Mouse (Mus musculus) intestine, postnatal 0 days (tissue): ENCODE data around the gene Aup1. TPM values are rescaled to one million over a fixed set of nuclear protein-coding genes. Genes with fewer than 3 reads are reported as not detected.

Source experiments
- ATAC-seq: fragments of 200-750 bp; cut with Nextera tagmentation; 2 replicates; pipeline ENCODE4 v1.8.0; 2017; ENCODE audit warnings: mild to moderate bottlenecking, moderate TSS enrichment, moderate library complexity
- H3K27ac ChIP-seq: fragments of 300-500 bp; sonication (generic); 2 replicates; pipeline ENCODE4 v1.5.1; 2014; ENCODE audit warnings: mild to moderate bottlenecking, low read depth, low read length, moderate library complexity
- H3K27me3 ChIP-seq: fragments of 300-500 bp; sonication (generic); replicated peaks from 2 replicates; pipeline ENCODE4 v1.6.1; 2014; ENCODE audit warnings: low read length, mixed read lengths; ENCODE audit not compliant: control insufficient read depth, insufficient read depth
- H3K36me3 ChIP-seq: fragments of 300-500 bp; sonication (generic); 2 replicates; pipeline ENCODE4 v1.6.1; 2014; ENCODE audit warnings: mild to moderate bottlenecking, moderate library complexity; ENCODE audit not compliant: control insufficient read depth, insufficient read depth
- H3K4me1 ChIP-seq: fragments of 300-500 bp; sonication (generic); replicated peaks from 2 replicates; pipeline ENCODE4 v1.6.1; 2014; ENCODE audit warnings: antibody characterized with exemption, low read length, mixed read lengths; ENCODE audit not compliant: control insufficient read depth, insufficient read depth
- H3K4me2 ChIP-seq: fragments of 300-500 bp; sonication (generic); replicated peaks from 2 replicates; pipeline ENCODE4 v1.6.1; 2014; ENCODE audit warnings: low read depth, mild to moderate bottlenecking, moderate library complexity
- H3K4me3 ChIP-seq: fragments of 300-500 bp; sonication (generic); 2 replicates; pipeline ENCODE4 v1.5.1; 2014; ENCODE audit warnings: low read depth, low read length
- H3K9ac ChIP-seq: fragments of 300-500 bp; sonication (generic); 2 replicates; pipeline ENCODE4 v1.6.1; 2014; ENCODE audit warnings: mild to moderate bottlenecking, low read depth, low read length
- H3K9me3 ChIP-seq: fragments of 300-500 bp; sonication (generic); 2 replicates; pipeline ENCODE4 v1.6.1; 2016; ENCODE audit warnings: mixed run types; ENCODE audit not compliant: control insufficient read depth
- CTCF ChIP-seq: sonication (generic); IDR thresholded peaks from 2 replicates; pipeline ENCODE4 v1.5.1; 2016; ENCODE audit warnings: low read depth, mild to moderate bottlenecking, control low read depth, antibody characterized with exemption, moderate library complexity
- WGBS: fragments of 180-500 bp; shearing (Covaris S2); extraction: QIAGEN DNeasy Blood & Tissue Kit; methylation state at CpG from one replicate; pipeline ENCODE4 v1.1.7; 2014; 5-methylcytosine and 5-hydroxymethylcytosine counted together
- polyA plus RNA-seq: library from polyadenylated mRNA; unstranded; fragments of >200 nt; fragmentation: Nextera tagmentation; extraction: Ambion mirVana; gene quantifications from 2 replicates; pipeline ENCODE4 v1.2.1, GENCODE M21; 2015

Aup1 gene
- polyA plus RNA-seq, 1 experiment from 2014 or later = 191 TPM

GRCm38 (mm10) chr6:83027293-83027692, 27.0 kb upstream of the Aup1 start:
- Histone ChIP-seq H3K4me1 (no peaks in the 10 kb centered on the region), H3K4me2 (no peak overlapping the region), H3K9me3 (no peaks in the 10 kb centered on the region), H3K4me3 (no peak overlapping the region), H3K9ac (no peak overlapping the region), H3K27me3 (no peaks in the 10 kb centered on the region), H3K27ac (no peak overlapping the region), H3K36me3 (peaks cover 10% of the 10 kb centered on the region; the same call in 1 of the 2 replicates)
- 80% methylated on average over 8 of the region's 8 CpGs for WGBS
- ATAC-seq = no peak
- no peak for TF ChIP-seq CTCF

- Histone ChIP-seq H3K4me2 (no peak overlapping the region), H3K4me3 (no peak overlapping the region), H3K27me3 (no peaks in the 10 kb centered on the region), H3K9me3 (no peaks in the 10 kb centered on the region), H3K9ac (no peak overlapping the region), H3K27ac (no peak overlapping the region), H3K36me3 (peaks cover 10% of the 10 kb centered on the region; the same call in 1 of the 2 replicates), H3K4me1 (no peaks in the 10 kb centered on the region)
- no peak for ATAC-seq
- no peak for TF ChIP-seq CTCF
- 58% methylated on average over 7 of the region's 9 CpGs for WGBS
Observed at GRCm38 (mm10) chr6:83027706-83028105, 26.6 kb upstream of the Aup1 start.

GRCm38 (mm10) chr6:83029777-83030176, 24.5 kb upstream of the Aup1 start:
- Histone ChIP-seq H3K9me3 (no peaks in the 10 kb centered on the region), H3K4me2 (no peak overlapping the region), H3K36me3 (peaks cover 10% of the 10 kb centered on the region; the same call in 1 of the 2 replicates), H3K27ac (no peak overlapping the region), H3K9ac (no peak overlapping the region), H3K4me1 (no peaks in the 10 kb centered on the region), H3K4me3 (no peak overlapping the region), H3K27me3 (no peaks in the 10 kb centered on the region; the same call in 1 of the 2 replicates)
- TF ChIP-seq CTCF = no peak
- ATAC-seq = no peak
- 67% methylated on average over 10 of the region's 10 CpGs for WGBS

- no peak for ATAC-seq
- H3K4me3 ChIP-seq = no peak overlapping the region
- no peak overlapping the region for H3K4me2 ChIP-seq
- no peak overlapping the region for H3K9ac ChIP-seq
- H3K36me3 ChIP-seq = peaks cover 10% of the 10 kb centered on the region; the same call in 1 of the 2 replicates
- H3K4me1 ChIP-seq = no peaks in the 10 kb centered on the region
- no peaks in the 10 kb centered on the region for H3K9me3 ChIP-seq
- TF ChIP-seq CTCF = no peak
- no peak overlapping the region for H3K27ac ChIP-seq
- WGBS = 82% methylated on average over 7 of the region's 7 CpGs
- no peaks in the 10 kb centered on the region; the same call in 1 of the 2 replicates for H3K27me3 ChIP-seq
Observed at GRCm38 (mm10) chr6:83031111-83031510, 23.2 kb upstream of the Aup1 start.

- Histone ChIP-seq H3K27me3 (no peaks in the 10 kb centered on the region; the same call in 1 of the 2 replicates), H3K4me3 (peak overlapping the region; percentile 76), H3K4me2 (peak overlapping the region; percentile 90), H3K9ac (no peak overlapping the region), H3K4me1 (no peaks in the 10 kb centered on the region), H3K9me3 (no peaks in the 10 kb centered on the region), H3K27ac (no peak overlapping the region), H3K36me3 (peaks cover 10% of the 10 kb centered on the region; the same call in 1 of the 2 replicates)
- no peak for ATAC-seq
- TF ChIP-seq CTCF = no peak
- 62% methylated on average over 18 of the region's 18 CpGs for WGBS
Observed at GRCm38 (mm10) chr6:83031921-83032590, 22.3 kb upstream of the Aup1 start.

GRCm38 (mm10) chr6:83032769-83033191, 21.5 kb upstream of the Aup1 start:
- Histone ChIP-seq H3K27me3 (no peaks in the 10 kb centered on the region; the same call in 1 of the 2 replicates), H3K27ac (0 out of 2 replicates have a peak overlapping the region, but pooled peaks have one; percentile 5), H3K9me3 (no peaks in the 10 kb centered on the region), H3K4me1 (no peaks in the 10 kb centered on the region), H3K4me3 (peak overlapping the region; percentile 76), H3K9ac (peak overlapping the region; percentile 55), H3K4me2 (peak overlapping the region; percentile 90), H3K36me3 (peaks cover 10% of the 10 kb centered on the region; the same call in 1 of the 2 replicates)
- ATAC-seq = peak; percentile 52
- WGBS = under 1% methylated on average over 31 of the region's 31 CpGs
- TF ChIP-seq CTCF = peak; percentile 43
